Mouse (Mus musculus): ENCODE results near the gene Tnfaip2.

Tnfaip2 gene

GRCm38 (mm10) chr12:111442309-111443010 is at the start of gene Tnfaip2:
Gene Tnfaip2 (plus strand): TSS chr12:111442469.
- no peak for DNase-seq

- no peak for DNase-seq
Measured at GRCm38 (mm10) chr12:111394008-111394407, 48.3 kb upstream of the Tnfaip2 start.

GRCm38 (mm10) chr12:111396997-111397396 is 45.3 kb upstream of the Tnfaip2 start:
- DNase-seq: no peak

GRCm38 (mm10) chr12:111401454-111402184 is 40.6 kb upstream of the Tnfaip2 start:
- peak; percentile 79 for DNase-seq

- DNase-seq: no peak
Measured at GRCm38 (mm10) chr12:111404880-111405279, 37.4 kb upstream of the Tnfaip2 start.

- peak; percentile 42 for DNase-seq
Measured at GRCm38 (mm10) chr12:111406622-111407021, 35.6 kb upstream of the Tnfaip2 start, which contains the start of gene Lbhd2. Gene Lbhd2 (plus strand): TSS chr12:111406809.

- DNase-seq: no peak
Measured at GRCm38 (mm10) chr12:111409583-111409982, 32.7 kb upstream of the Tnfaip2 start.

- no peak for DNase-seq
Measured at GRCm38 (mm10) chr12:111411631-111412355, 30.5 kb upstream of the Tnfaip2 start.

- no peak for DNase-seq
Measured at GRCm38 (mm10) chr12:111412581-111413284, 29.5 kb upstream of the Tnfaip2 start.

GRCm38 (mm10) chr12:111413300-111413699 is 29.0 kb upstream of the Tnfaip2 start:
- peak; percentile 88 for DNase-seq

- DNase-seq: no peak
Measured at GRCm38 (mm10) chr12:111416921-111417779, 25.1 kb upstream of the Tnfaip2 start, which contains the start of gene Exoc3l4. Gene Exoc3l4 (plus strand): TSS chr12:111417017.

- DNase-seq: no peak
Measured at GRCm38 (mm10) chr12:111419918-111420317, 22.4 kb upstream of the Tnfaip2 start.

- no peak for DNase-seq
Measured at GRCm38 (mm10) chr12:111420946-111421709, 21.1 kb upstream of the Tnfaip2 start.

- no peak for DNase-seq
Measured at GRCm38 (mm10) chr12:111422852-111423251, 19.4 kb upstream of the Tnfaip2 start.

GRCm38 (mm10) chr12:111423570-111424129 is 18.6 kb upstream of the Tnfaip2 start:
- DNase-seq: no peak

GRCm38 (mm10) chr12:111424547-111424946 is 17.7 kb upstream of the Tnfaip2 start:
- no peak for DNase-seq

- DNase-seq: peak; percentile 88
Measured at GRCm38 (mm10) chr12:111425258-111425657, 17.0 kb upstream of the Tnfaip2 start.

- DNase-seq: peak; percentile 94
Measured at GRCm38 (mm10) chr12:111425789-111426460, 16.3 kb upstream of the Tnfaip2 start.

GRCm38 (mm10) chr12:111427438-111428113 is 14.7 kb upstream of the Tnfaip2 start:
- DNase-seq: no peak

Measured in right cerebral cortex, postnatal 14 days (tissue).